Mouse (Mus musculus) erythroid progenitor cell, adult 5-6 weeks (primary cell): Measurements from ENCODE around the gene Gm9958. TPM values are rescaled to one million over a fixed set of nuclear protein-coding genes. Genes with fewer than 3 reads are reported as not detected.

Experiments used
- ATAC-seq: replicated peaks from 2 replicates; pipeline ENCODE4 v1.8.0; 2016; ENCODE audit warnings: moderate number of reproducible peaks, mild to moderate bottlenecking, moderate TSS enrichment, inconsistent platforms; ENCODE audit not compliant: poor library complexity, low FRiP score, severe bottlenecking
- total RNA-seq, 2 experiments: library from RNA; stranded (forward) in 1 of 2; stranded (reverse) in 1 of 2; fragments of 150-400 nt in 1 of 2; fragments of 186-747, 209-891 nt in 1 of 2; gene quantifications; 2 replicates each; pipeline versions ENCODE4 v1.2.3 to v1.2.4; 2015 to 2017; ENCODE audit warnings: low replicate concordance in 2 of 2

Gene Gm9958
- total RNA-seq, 2 experiments from 2014 or later, result 4.6 to 6.3 TPM

DNA sequence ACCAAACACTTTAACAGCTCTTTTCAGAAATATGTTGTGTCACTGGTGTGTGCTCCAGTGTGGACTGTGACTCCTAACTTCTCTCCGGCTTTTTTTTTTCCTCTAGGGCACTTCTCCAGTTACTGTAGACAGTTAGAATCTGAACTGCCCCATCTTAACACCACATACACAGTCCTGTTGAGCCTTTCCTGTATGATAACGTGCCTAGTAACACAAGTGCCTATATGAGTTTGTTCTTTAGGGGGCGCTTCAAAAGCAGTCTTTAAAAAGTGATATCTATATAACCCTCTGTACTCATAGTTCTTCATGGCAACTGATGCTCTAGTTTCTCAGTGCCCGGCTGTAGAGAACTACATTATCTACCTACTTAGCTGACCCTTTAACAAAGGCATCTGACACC, 27.3 kb downstream of the Gm9958 start:
- no peak for ATAC-seq

DNA sequence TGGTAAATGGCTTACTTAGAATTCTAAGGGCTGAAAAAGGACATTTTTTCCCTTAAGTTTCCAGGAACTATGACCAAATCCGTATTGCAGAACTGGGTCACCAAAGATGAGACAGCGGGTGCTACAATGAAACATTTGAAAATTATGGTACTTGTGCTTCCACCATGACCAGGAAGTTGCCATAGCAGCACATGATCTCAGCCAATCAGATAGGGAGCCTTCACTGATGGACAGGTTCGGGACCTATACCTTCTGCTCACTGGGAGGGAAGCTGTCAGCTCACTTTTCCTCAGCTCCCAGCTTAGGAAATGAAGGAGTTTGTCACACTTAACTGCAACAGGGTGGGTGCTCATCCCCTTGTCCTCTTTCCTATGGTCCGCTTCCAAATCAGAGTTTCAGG, 29.8 kb downstream of the Gm9958 start:
- ATAC-seq, result no peak

DNA sequence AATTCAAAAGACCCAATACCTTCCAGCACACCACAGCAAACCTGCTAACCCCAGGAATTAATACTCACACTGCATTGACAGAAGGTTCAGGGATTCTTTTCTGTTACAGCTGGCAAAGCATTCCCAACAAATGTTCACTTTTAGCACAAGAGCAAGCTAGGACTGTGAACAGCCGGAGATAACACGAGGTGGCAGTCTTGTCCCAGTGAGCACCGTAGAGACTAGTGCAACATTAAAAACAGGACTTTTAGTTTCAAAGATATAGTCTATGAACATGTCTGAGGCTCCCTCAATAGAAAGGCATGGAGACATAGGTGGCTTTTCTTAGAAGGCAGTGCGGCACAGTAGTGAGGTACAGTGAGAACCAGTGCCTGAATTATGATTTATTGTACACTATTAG, 38.2 kb downstream of the Gm9958 start:
- ATAC-seq, result no peak

DNA sequence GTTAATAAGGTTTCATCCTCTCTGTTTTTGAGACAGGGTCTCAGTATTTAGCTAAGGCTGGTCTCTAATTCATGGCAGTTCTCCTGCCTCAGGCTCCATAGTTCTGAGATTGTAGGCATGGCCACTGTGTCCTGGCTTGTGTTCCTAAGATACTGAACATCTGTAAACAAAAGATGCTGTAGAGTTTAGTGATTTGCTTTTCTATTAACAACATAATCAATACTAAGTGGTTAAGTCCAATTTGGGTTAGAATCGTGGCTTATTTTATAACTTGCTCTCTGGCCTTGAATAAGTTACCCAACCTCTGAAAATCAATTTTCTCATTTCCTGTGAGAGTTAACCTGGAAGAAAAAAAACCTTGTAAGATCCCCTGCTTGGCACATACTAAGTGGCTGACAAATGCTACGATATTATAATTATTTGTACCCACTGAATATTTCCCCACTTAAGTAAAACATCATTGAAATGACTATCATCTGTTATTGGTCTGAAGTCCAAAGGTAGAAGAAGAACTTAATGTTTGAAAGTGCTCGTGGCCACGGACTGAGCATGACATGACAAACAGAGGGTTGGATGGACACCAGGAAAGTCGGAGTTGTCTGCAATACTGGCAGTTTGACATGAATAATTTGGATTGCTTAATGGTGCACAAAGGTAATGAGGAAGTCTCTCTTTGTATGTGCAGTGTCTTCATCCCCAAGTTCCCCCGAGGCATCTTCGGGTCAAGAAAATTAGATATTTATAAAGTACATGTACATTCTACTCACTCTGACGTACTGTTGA, 47.3 kb downstream of the Gm9958 start:
- no peak for ATAC-seq

- ATAC-seq, result no peak
Measured at GRCm38 (mm10) chr5:90414925-90415295, 47.9 kb downstream of the Gm9958 start.

Other genes starting within 250 kb of the Gm9958 start
- gene Cox18, start 143.2 kb upstream of the Gm9958 start, total RNA-seq (2015; ENCODE audit: low replicate concordance), result 2.9 and 10.1 TPM in 2 replicates
- 0.38 and 5.6 TPM in 2 replicates for gene Cox18, start 143.2 kb upstream of the Gm9958 start, total RNA-seq (2017; ENCODE audit: low replicate concordance)
- gene Ankrd17, start 627 bp upstream of the Gm9958 start, total RNA-seq (2015; ENCODE audit: low replicate concordance), result 105 and 121 TPM in 2 replicates
- gene Ankrd17, start 627 bp upstream of the Gm9958 start, total RNA-seq (2017; ENCODE audit: low replicate concordance), result 141 and 214 TPM in 2 replicates
- not detected in 2 replicates for gene Alb, start 93.7 kb downstream of the Gm9958 start, total RNA-seq (2015; ENCODE audit: low replicate concordance)
- gene Alb, start 93.7 kb downstream of the Gm9958 start, total RNA-seq (2017; ENCODE audit: low replicate concordance), result not detected in 2 replicates
- 1.4 and 6.3 TPM in 2 replicates for gene Afp, start 123.5 kb downstream of the Gm9958 start, total RNA-seq (2015; ENCODE audit: low replicate concordance)
- 0.13 TPM in 1 of 2 replicates, not detected in the other for gene Afp, start 123.5 kb downstream of the Gm9958 start, total RNA-seq (2017; ENCODE audit: low replicate concordance)
- gene Afm, start 151.7 kb downstream of the Gm9958 start, total RNA-seq (2015; ENCODE audit: low replicate concordance), result not detected in 2 replicates
- not detected in 2 replicates for gene Afm, start 151.7 kb downstream of the Gm9958 start, total RNA-seq (2017; ENCODE audit: low replicate concordance)
- gene 5830473C10Rik, start 193.9 kb downstream of the Gm9958 start, total RNA-seq (2015; ENCODE audit: low replicate concordance), result not detected in 2 replicates
- gene 5830473C10Rik, start 193.9 kb downstream of the Gm9958 start, total RNA-seq (2017; ENCODE audit: low replicate concordance), result not detected in 2 replicates